Mouse (Mus musculus) heart, embryonic 13.5 days (tissue): ENCODE data around the gene Wipf1. TPM values are rescaled to one million over a fixed set of nuclear protein-coding genes. Genes with fewer than 3 reads are reported as not detected.

Experiments used
- ATAC-seq: fragments of 200-750 bp; cut with Nextera tagmentation; 2 replicates; pipeline ENCODE4 v1.8.0; 2017; ENCODE audit warnings: moderate TSS enrichment; ENCODE audit not compliant: insufficient number of reproducible peaks, low FRiP score, low TSS enrichment; ENCODE audit errors: extremely low read depth
- H3K27ac ChIP-seq: fragments of 300-500 bp; sonication (generic); replicated peaks from 2 replicates; pipeline ENCODE4 v1.5.1; 2015; ENCODE audit warnings: moderate library complexity, mild to moderate bottlenecking, inconsistent platforms
- H3K27me3 ChIP-seq: fragments of 300-500 bp; sonication (generic); replicated peaks from 2 replicates; pipeline ENCODE4 v1.6.1; 2015; ENCODE audit warnings: mild to moderate bottlenecking, inconsistent platforms
- H3K36me3 ChIP-seq: fragments of 300-500 bp; sonication (generic); 2 replicates; pipeline ENCODE4 v1.6.1; 2015; ENCODE audit warnings: mild to moderate bottlenecking, inconsistent platforms
- H3K4me1 ChIP-seq: fragments of 300-500 bp; sonication (generic); 2 replicates; pipeline ENCODE4 v1.6.1; 2015; ENCODE audit warnings: inconsistent platforms
- H3K4me2 ChIP-seq: fragments of 300-500 bp; sonication (generic); 2 replicates; pipeline ENCODE4 v1.6.1; 2015; ENCODE audit warnings: inconsistent platforms, mild to moderate bottlenecking, moderate library complexity
- H3K4me3 ChIP-seq: fragments of 300-500 bp; sonication (generic); 2 replicates; pipeline ENCODE4 v1.5.1; 2015; ENCODE audit warnings: moderate library complexity, mild to moderate bottlenecking, inconsistent platforms
- H3K9ac ChIP-seq: fragments of 300-500 bp; sonication (generic); 2 replicates; pipeline ENCODE4 v1.6.1; 2015; ENCODE audit warnings: inconsistent platforms, mild to moderate bottlenecking, moderate library complexity
- H3K9me3 ChIP-seq: fragments of 300-500 bp; sonication (generic); 2 replicates; pipeline ENCODE4 v1.6.1; 2016; ENCODE audit warnings: inconsistent platforms
- WGBS: fragments of 180-500 bp; shearing (Covaris S2); methylation state at CpG from one replicate; pipeline ENCODE4 v1.1.7; 2015; ENCODE audit warnings: mixed read lengths; 5-methylcytosine and 5-hydroxymethylcytosine counted together
- polyA plus RNA-seq: library from polyadenylated mRNA; unstranded; fragments of >200 nt; fragmentation: Nextera tagmentation; extraction: Ambion mirVana; gene quantifications from 2 replicates; pipeline ENCODE4 v1.2.1, GENCODE M21; 2015

Gene Wipf1
- polyA plus RNA-seq, 1 experiment from 2014 or later, result 5.0 TPM

- peaks cover 24% of the 10 kb centered on the region for H3K36me3 ChIP-seq
- ATAC-seq, result no peak
- no peaks in the 10 kb centered on the region for H3K4me1 ChIP-seq
- no peak overlapping the region for H3K4me3 ChIP-seq
- WGBS, result 53% methylated on average over 21 of the region's 21 CpGs
- H3K27me3 ChIP-seq, result no peaks in the 10 kb centered on the region
- no peak overlapping the region for H3K9ac ChIP-seq
- no peaks in the 10 kb centered on the region for H3K9me3 ChIP-seq
- no peak overlapping the region for H3K27ac ChIP-seq
- H3K4me2 ChIP-seq, result no peak overlapping the region
Observed at GRCm38 (mm10) chr2:73428803-73429468, 100.6 kb downstream of the Wipf1 start.

- H3K27ac ChIP-seq, result no peak overlapping the region
- no peak overlapping the region for H3K4me3 ChIP-seq
- H3K9ac ChIP-seq, result no peak overlapping the region
- H3K36me3 ChIP-seq, result peaks cover 11% of the 10 kb centered on the region
- no peaks in the 10 kb centered on the region for H3K27me3 ChIP-seq
- ATAC-seq, result no peak
- 32% methylated on average over 1 of the region's 1 CpGs for WGBS
- H3K4me1 ChIP-seq, result no peaks in the 10 kb centered on the region
- H3K4me2 ChIP-seq, result no peak overlapping the region
- H3K9me3 ChIP-seq, result no peaks in the 10 kb centered on the region
Observed at GRCm38 (mm10) chr2:73427293-73427692, 102.2 kb downstream of the Wipf1 start.

GRCm38 (mm10) chr2:73425822-73426221, 103.7 kb downstream of the Wipf1 start:
- H3K9me3 ChIP-seq, result no peaks in the 10 kb centered on the region
- ATAC-seq, result no peak
- H3K27ac ChIP-seq, result no peak overlapping the region
- H3K36me3 ChIP-seq, result no peaks in the 10 kb centered on the region
- 73% methylated on average over 14 of the region's 14 CpGs for WGBS
- H3K4me2 ChIP-seq, result no peak overlapping the region
- H3K9ac ChIP-seq, result no peak overlapping the region
- no peaks in the 10 kb centered on the region for H3K27me3 ChIP-seq
- no peaks in the 10 kb centered on the region for H3K4me1 ChIP-seq
- no peak overlapping the region for H3K4me3 ChIP-seq

GRCm38 (mm10) chr2:73419730-73420129, 109.8 kb downstream of the Wipf1 start:
- Histone ChIP-seq H3K36me3 (no peaks in the 10 kb centered on the region), H3K9me3 (no peaks in the 10 kb centered on the region), H3K4me2 (no peak overlapping the region), H3K4me1 (peaks cover 6% of the 10 kb centered on the region; the same call in 1 of the 2 replicates), H3K4me3 (no peak overlapping the region), H3K27ac (no peak overlapping the region), H3K27me3 (no peaks in the 10 kb centered on the region), H3K9ac (no peak overlapping the region)
- no peak for ATAC-seq
- WGBS, result 67% methylated on average over 7 of the region's 7 CpGs

- WGBS, result 31% methylated on average over 4 of the region's 4 CpGs
- Histone ChIP-seq H3K36me3 (no peaks in the 10 kb centered on the region), H3K27ac (no peak overlapping the region), H3K4me1 (peaks cover 6% of the 10 kb centered on the region; the same call in 1 of the 2 replicates), H3K9ac (no peak overlapping the region), H3K4me2 (no peak overlapping the region), H3K4me3 (no peak overlapping the region), H3K27me3 (no peaks in the 10 kb centered on the region), H3K9me3 (no peaks in the 10 kb centered on the region)
- ATAC-seq, result no peak
Observed at GRCm38 (mm10) chr2:73419285-73419684, 110.2 kb downstream of the Wipf1 start.

GRCm38 (mm10) chr2:73415892-73416291, 113.6 kb downstream of the Wipf1 start:
- no peak overlapping the region for H3K4me2 ChIP-seq
- no peak for ATAC-seq
- no peaks in the 10 kb centered on the region for H3K27me3 ChIP-seq
- H3K27ac ChIP-seq, result no peak overlapping the region
- WGBS, result 29% methylated on average over 5 of the region's 5 CpGs
- peaks cover 8% of the 10 kb centered on the region; the same call in 1 of the 2 replicates for H3K4me1 ChIP-seq
- H3K4me3 ChIP-seq, result no peak overlapping the region
- H3K36me3 ChIP-seq, result no peaks in the 10 kb centered on the region
- no peaks in the 10 kb centered on the region for H3K9me3 ChIP-seq
- no peak overlapping the region for H3K9ac ChIP-seq

GRCm38 (mm10) chr2:73410076-73410475, 119.5 kb downstream of the Wipf1 start:
- no peak for ATAC-seq
- Histone ChIP-seq H3K36me3 (no peaks in the 10 kb centered on the region), H3K27me3 (no peaks in the 10 kb centered on the region), H3K9ac (no peak overlapping the region), H3K4me1 (0 out of 2 replicates have a peak, but pooled peaks cover 3% of the 10 kb centered on the region), H3K9me3 (no peaks in the 10 kb centered on the region), H3K4me2 (no peak overlapping the region), H3K4me3 (no peak overlapping the region), H3K27ac (no peak overlapping the region)
- WGBS, result 87% methylated on average over 8 of the region's 8 CpGs

- Histone ChIP-seq H3K36me3 (no peaks in the 10 kb centered on the region), H3K4me1 (no peaks in the 10 kb centered on the region), H3K9me3 (no peaks in the 10 kb centered on the region), H3K4me3 (no peak overlapping the region), H3K27me3 (0 out of 2 replicates have a peak, but pooled peaks cover 5% of the 10 kb centered on the region), H3K27ac (no peak overlapping the region), H3K4me2 (no peak overlapping the region), H3K9ac (no peak overlapping the region)
- no peak for ATAC-seq
- 54% methylated on average over 4 of the region's 4 CpGs for WGBS
Observed at GRCm38 (mm10) chr2:73407662-73408061, 121.9 kb downstream of the Wipf1 start.

GRCm38 (mm10) chr2:73406336-73406915, 123.1 kb downstream of the Wipf1 start:
- no peak for ATAC-seq
- Histone ChIP-seq H3K4me1 (no peaks in the 10 kb centered on the region), H3K9ac (no peak overlapping the region), H3K9me3 (no peaks in the 10 kb centered on the region), H3K36me3 (no peaks in the 10 kb centered on the region), H3K27ac (no peak overlapping the region), H3K27me3 (0 out of 2 replicates have a peak, but pooled peaks cover 5% of the 10 kb centered on the region), H3K4me2 (no peak overlapping the region), H3K4me3 (no peak overlapping the region)
- WGBS, result 81% methylated on average over 9 of the region's 9 CpGs

GRCm38 (mm10) chr2:73404980-73405379, 124.6 kb downstream of the Wipf1 start:
- H3K4me3 ChIP-seq, result no peak overlapping the region
- no peak overlapping the region for H3K9ac ChIP-seq
- H3K4me1 ChIP-seq, result no peaks in the 10 kb centered on the region
- no peak for ATAC-seq
- H3K9me3 ChIP-seq, result no peaks in the 10 kb centered on the region
- H3K4me2 ChIP-seq, result no peak overlapping the region
- no peaks in the 10 kb centered on the region for H3K36me3 ChIP-seq
- WGBS, result 80% methylated on average over 7 of the region's 7 CpGs
- H3K27ac ChIP-seq, result no peak overlapping the region
- H3K27me3 ChIP-seq, result 0 out of 2 replicates have a peak, but pooled peaks cover 5% of the 10 kb centered on the region

GRCm38 (mm10) chr2:73404442-73404841, 125.1 kb downstream of the Wipf1 start:
- H3K4me2 ChIP-seq, result no peak overlapping the region
- 74% methylated on average over 9 of the region's 9 CpGs for WGBS
- 0 out of 2 replicates have a peak, but pooled peaks cover 5% of the 10 kb centered on the region for H3K27me3 ChIP-seq
- no peak overlapping the region for H3K4me3 ChIP-seq
- no peak overlapping the region for H3K9ac ChIP-seq
- H3K36me3 ChIP-seq, result no peaks in the 10 kb centered on the region
- ATAC-seq, result no peak
- no peak overlapping the region for H3K27ac ChIP-seq
- H3K4me1 ChIP-seq, result no peaks in the 10 kb centered on the region
- no peaks in the 10 kb centered on the region for H3K9me3 ChIP-seq
